ENCODE assay signal across 14 mouse cellular contexts in the genomic region with DNA sequence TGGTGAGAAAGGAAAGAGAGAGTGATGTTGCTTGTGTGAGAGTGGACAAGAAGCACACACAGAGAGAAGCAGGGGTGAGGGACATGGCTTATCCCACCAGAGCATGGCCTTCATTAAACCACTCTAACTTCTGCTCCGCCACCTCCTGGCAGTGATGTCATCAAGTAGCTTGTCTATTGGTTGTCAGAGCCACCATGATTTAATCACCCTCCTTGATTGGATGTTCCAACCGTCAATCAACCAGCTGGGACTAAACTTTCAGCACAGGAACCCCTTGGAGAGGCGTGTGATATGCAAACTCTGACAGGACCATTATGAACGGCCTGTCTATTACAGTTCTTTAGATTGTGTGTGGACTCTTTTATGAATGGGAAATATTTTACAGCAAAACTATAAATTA. TPM values are rescaled to one million over a fixed set of nuclear protein-coding genes. Genes with fewer than 3 reads are reported as not detected.
A peak's percentile ranks its signal among the peaks of the same experiment; 100 is the strongest.
DNase-seq lines count a peak whose midpoint lies in the region; ATAC-seq lines count a peak whose summit lies in the region.
"Had no signal": no experiment of that assay in that cellular context is flagged by ENCODE, and none has a peak within 500 bp of the region (broad histone marks: within the 10 kb centered on the region; RNA-seq: fewer than 3 reads in every experiment).

No protein-coding gene starts in this region.

- H3K27me3 ChIP-seq in embryonic facial prominence, embryonic 10.5 days (replicated peaks; ENCODE audit: low read depth, poor library complexity, severe bottlenecking), result no peaks in the 10 kb centered on the region
- H3K27me3 ChIP-seq: limb, embryonic 12.5 days; stomach, embryonic 15.5 days had no signal

- no peaks in the 10 kb centered on the region for H3K4me1 ChIP-seq in embryonic facial prominence, embryonic 10.5 days
- H3K4me1 ChIP-seq: stomach, embryonic 15.5 days had no signal

- no peaks in the 10 kb centered on the region for H3K9me3 ChIP-seq in embryonic facial prominence, embryonic 10.5 days
- H3K9me3 ChIP-seq: limb, embryonic 12.5 days; stomach, embryonic 15.5 days had no signal

- DNase-seq in CD4-positive, CD25-positive, alpha-beta regulatory T cell, adult 2 months (ENCODE audit: low read depth, low spot score), result peak; percentile 32
- peak; percentile 32 for DNase-seq in lung, postnatal 10 days
- no peak for DNase-seq in lung, postnatal 25 days (ENCODE audit: low spot score)
- DNase-seq in embryonic facial prominence, embryonic 10.5 days (ENCODE audit: low spot score), result peak; percentile 39
- peak; percentile 42 for DNase-seq in retina, embryonic 14.5 days (ENCODE audit: low spot score)
- DNase-seq in thymus, adult 18-20 months, result no peak
- no peak for DNase-seq in spleen, postnatal 10 days (ENCODE audit: low spot score in 2 of 2)
- DNase-seq: B cell, adult 2 months; heart, postnatal 14 days had no signal

- no peak overlapping the region for H3K27ac ChIP-seq in embryonic facial prominence, embryonic 10.5 days (replicated peaks)
- H3K27ac ChIP-seq: limb, embryonic 12.5 days; stomach, embryonic 15.5 days had no signal

- no peak overlapping the region for H3K4me3 ChIP-seq in embryonic facial prominence, embryonic 10.5 days
- H3K4me3 ChIP-seq: erythroblast, embryonic 14.5 days; limb, embryonic 12.5 days; myocyte; stomach, embryonic 15.5 days had no signal

- H3K36me3 ChIP-seq in embryonic facial prominence, embryonic 10.5 days (replicated peaks), result no peaks in the 10 kb centered on the region
- H3K36me3 ChIP-seq: limb, embryonic 12.5 days; stomach, embryonic 15.5 days had no signal

- 63% methylated on average over 4 of the region's 4 CpGs for WGBS in embryonic facial prominence, embryonic 10.5 days

- ATAC-seq in CD4-positive, CD25-positive, alpha-beta regulatory T cell, adult 4 months, result no peak

RNA-seq across cellular contexts. Expression of gene Sc5d, which starts 50.9 kb away (rescaled TPM):
- 100 to 1,000 TPM in 1 of 2 experiments, 10 to 100 TPM in 1; 84.3 to 105 TPM for polyA plus RNA-seq in CD4-positive, CD25-positive, alpha-beta regulatory T cell, adult 4 months (2017; shearing (Covaris generic))
- polyA plus RNA-seq in embryonic facial prominence, embryonic 10.5 days (2016; fragmentation: Nextera tagmentation; extraction: Ambion mirVana), result 57.7 and 58.1 TPM in 2 replicates

Comparison
In these comparisons a context has a peak if more than half of its experiments do, and no peak if none do; other contexts are left out.
1. DNase-seq: peak in CD4-positive, CD25-positive, alpha-beta regulatory T cell, adult 2 months (single experiment), lung, postnatal 10 days (single experiment), embryonic facial prominence, embryonic 10.5 days (single experiment) and retina, embryonic 14.5 days (single experiment); none in lung, postnatal 25 days (single experiment), thymus, adult 18-20 months (0 of 2) and spleen, postnatal 10 days (0 of 2).